Mouse (Mus musculus) liver, embryonic 14.5 days (tissue): ENCODE results near the gene Tmem220. TPM values are rescaled to one million over a fixed set of nuclear protein-coding genes. Genes with fewer than 3 reads are reported as not detected.

Experiments used
- ATAC-seq: fragments of 200-750 bp; cut with Nextera tagmentation; 2 replicates; pipeline ENCODE4 v1.8.0; 2017; ENCODE audit warnings: moderate number of reproducible peaks, mild to moderate bottlenecking, moderate library complexity; ENCODE audit not compliant: insufficient read depth
- DNase-seq, 3 experiments: peaks; one replicate each; pipeline ENCODE4 v3.0.0-alpha.2; 2012 to 2013; ENCODE audit warnings: low read depth in 3 of 3, low spot score in 3 of 3
- H3K27ac ChIP-seq: fragments of 300-500 bp; sonication (generic); 2 replicates; pipeline ENCODE4 v1.5.1; 2014; ENCODE audit warnings: moderate library complexity, mild to moderate bottlenecking, control low read depth, inconsistent platforms
- H3K27me3 ChIP-seq: fragments of 300-500 bp; sonication (generic); 2 replicates; pipeline ENCODE4 v1.6.1; 2014; ENCODE audit warnings: mild to moderate bottlenecking, low read length, moderate library complexity; ENCODE audit not compliant: control insufficient read depth, insufficient read depth
- H3K36me3 ChIP-seq: fragments of 300-500 bp; sonication (generic); replicated peaks from 2 replicates; pipeline ENCODE4 v1.6.1; 2014; ENCODE audit warnings: low read depth; ENCODE audit not compliant: control insufficient read depth, insufficient read depth
- H3K4me1 ChIP-seq, 2 experiments: fragments of 200-500 bp in 1 of 2; fragments of 300-500 bp in 1 of 2; sonication (generic) in 1 of 2; replicated peaks; 2 replicates each; pipeline ENCODE4 v1.6.1; 2012 to 2014; ENCODE audit warnings: antibody characterized with exemption in 1 of 2, inconsistent platforms in 1 of 2, low read length in 1 of 2; ENCODE audit not compliant: control insufficient read depth in 2 of 2, insufficient read depth in 2 of 2
- H3K4me2 ChIP-seq: fragments of 300-500 bp; sonication (generic); 2 replicates; pipeline ENCODE4 v1.6.1; 2014; ENCODE audit warnings: low read depth, mild to moderate bottlenecking, control low read depth, moderate library complexity
- H3K4me3 ChIP-seq, 2 experiments: fragments of 200-500 bp in 1 of 2; fragments of 300-500 bp in 1 of 2; sonication (generic) in 1 of 2; 2 replicates each; pipeline ENCODE4 v1.5.1; 2012 to 2014; ENCODE audit warnings: low read depth in 2 of 2, low read length in 2 of 2, mild to moderate bottlenecking in 2 of 2, control low read depth in 1 of 2, inconsistent platforms in 1 of 2, moderate library complexity in 1 of 2; ENCODE audit not compliant: insufficient read depth in 1 of 2
- H3K9ac ChIP-seq: fragments of 300-500 bp; sonication (generic); replicated peaks from 2 replicates; pipeline ENCODE4 v1.6.1; 2014; ENCODE audit warnings: mild to moderate bottlenecking, control low read depth, moderate library complexity
- H3K9me3 ChIP-seq: fragments of 300-500 bp; sonication (generic); 2 replicates; pipeline ENCODE4 v1.6.1; 2016; ENCODE audit warnings: low read length, mixed read lengths; ENCODE audit not compliant: control insufficient read depth
- CTCF ChIP-seq: IDR thresholded peaks from 2 replicates; pipeline ENCODE4 v1.5.1; 2016; ENCODE audit warnings: antibody characterized with exemption, low read depth, control low read depth
- EP300 ChIP-seq: IDR thresholded peaks from 2 replicates; pipeline ENCODE4 v1.6.1; 2016; ENCODE audit warnings: antibody characterized with exemption, low read depth
- WGBS: fragments of 180-500 bp; shearing (Covaris S2); extraction: QIAGEN DNeasy Blood & Tissue Kit; methylation state at CpG from one replicate; pipeline ENCODE4 v1.1.7; 2014; ENCODE audit not compliant: insufficient replicate concordance; 5-methylcytosine and 5-hydroxymethylcytosine counted together
- polyA plus RNA-seq, 2 experiments: library from polyadenylated mRNA; depleted of rRNA in 1 of 2; stranded (reverse) in 1 of 2; unstranded in 1 of 2; fragments of >200 nt; fragmentation: Nextera tagmentation in 1 of 2; extraction: Ambion mirVana in 1 of 2; gene quantifications; 2 replicates each; pipeline versions ENCODE4 v1.2.1 to v1.2.3; 2012 to 2014

Tmem220 gene
- polyA plus RNA-seq, 2 experiments = 0.88 to 1.6 TPM

DNA sequence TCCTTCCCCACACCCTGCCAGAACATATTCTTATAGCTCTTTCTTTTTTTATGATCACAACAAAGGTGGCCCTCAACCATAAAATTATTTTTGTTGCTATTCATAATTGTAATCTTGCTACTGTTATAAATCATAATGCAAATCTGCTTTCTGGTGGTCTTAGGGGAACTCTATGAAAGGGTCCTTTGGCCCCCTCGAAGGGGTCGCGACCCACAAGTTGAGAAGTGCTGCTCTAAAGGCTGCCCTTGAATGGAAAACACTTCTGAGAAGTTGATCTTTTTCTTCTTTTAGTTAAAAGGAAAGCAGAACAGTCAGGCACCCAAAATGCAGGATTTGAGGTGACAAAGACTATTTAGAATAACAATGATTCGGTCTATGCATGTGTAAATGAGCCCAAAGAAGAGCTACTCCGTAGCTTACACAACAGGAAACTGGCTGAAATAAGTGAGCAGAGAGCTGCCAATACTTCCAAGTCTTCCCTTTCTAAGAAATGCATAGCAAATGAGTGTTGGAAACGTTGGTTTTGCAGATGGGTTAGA lies 1.1 kb upstream of the Tmem220 start:
- no peak overlapping the region for H3K4me3 ChIP-seq

DNA sequence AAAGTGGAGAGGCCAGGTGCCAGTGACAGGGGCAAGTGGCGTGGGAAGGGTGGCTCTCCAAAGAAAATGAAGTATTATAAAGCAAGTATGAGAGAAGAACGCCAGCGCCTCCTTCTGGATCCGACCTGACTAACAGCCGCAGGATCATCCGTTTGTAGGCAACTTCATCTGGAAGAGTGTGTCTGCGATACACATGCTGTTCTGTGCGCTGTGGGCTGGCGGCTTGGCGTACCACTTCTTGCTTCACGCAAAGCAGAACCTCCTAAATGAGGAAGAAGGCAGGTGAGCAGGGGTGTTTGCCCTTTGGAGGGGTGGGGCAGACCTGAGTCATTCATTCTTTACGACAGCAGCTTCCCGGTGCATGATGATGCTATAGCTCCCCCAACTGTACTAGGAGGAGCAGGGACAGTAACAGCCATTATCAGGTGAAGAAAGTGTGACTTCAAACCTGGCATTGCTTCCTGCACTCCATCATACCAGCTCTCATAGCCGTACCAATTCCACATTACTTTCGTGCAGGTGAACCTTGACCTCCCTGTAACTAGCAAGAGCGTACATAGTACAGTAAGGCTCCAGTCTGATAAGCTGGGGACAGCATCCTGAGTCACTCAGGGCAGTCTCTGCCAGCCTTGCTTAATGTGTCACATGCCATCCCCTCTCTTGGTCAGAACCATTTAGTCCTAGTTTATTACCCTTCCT lies 6.1 kb downstream of the Tmem220 start:
- no peaks in the 10 kb centered on the region for H3K27me3 ChIP-seq
- H3K9me3 ChIP-seq = no peaks in the 10 kb centered on the region
- no peak overlapping the region for H3K27ac ChIP-seq
- TF ChIP-seq CTCF (peak; percentile 45), EP300 (no peak)
- no peaks in the 10 kb centered on the region for H3K36me3 ChIP-seq
- H3K4me3 ChIP-seq = no peak overlapping the region
- peaks cover 0 to 5% of the 10 kb centered on the region in 2 experiments; a peak in 2 of 4 replicates for H3K4me1 ChIP-seq
- 47% methylated on average over 16 of the region's 16 CpGs for WGBS
- no peak overlapping the region for H3K9ac ChIP-seq
- H3K4me2 ChIP-seq = no peak overlapping the region
- DNase-seq = no peak
- ATAC-seq = no peak

More for the DNA sequence above, 1.1 kb upstream of the Tmem220 start:
- 43% methylated on average over 6 of the region's 6 CpGs for whole genome bisulfite sequencing
- ATAC-seq (no peak), DNase-seq (no peak)
- peak overlapping the region; percentile 32; the same call in 1 of the 2 replicates for H3K9ac ChIP-seq
- H3K4me2 ChIP-seq = peak overlapping the region; percentile 62
- H3K4me1 ChIP-seq = peaks cover 3 to 14% of the 10 kb centered on the region in 2 experiments; a peak in 2 of 4 replicates
- no peaks in the 10 kb centered on the region for H3K27me3 ChIP-seq
- no peaks in the 10 kb centered on the region for H3K36me3 ChIP-seq
- TF ChIP-seq CTCF (no peak), EP300 (no peak)
- H3K9me3 ChIP-seq = no peaks in the 10 kb centered on the region
- H3K27ac ChIP-seq = no peak overlapping the region

DNA sequence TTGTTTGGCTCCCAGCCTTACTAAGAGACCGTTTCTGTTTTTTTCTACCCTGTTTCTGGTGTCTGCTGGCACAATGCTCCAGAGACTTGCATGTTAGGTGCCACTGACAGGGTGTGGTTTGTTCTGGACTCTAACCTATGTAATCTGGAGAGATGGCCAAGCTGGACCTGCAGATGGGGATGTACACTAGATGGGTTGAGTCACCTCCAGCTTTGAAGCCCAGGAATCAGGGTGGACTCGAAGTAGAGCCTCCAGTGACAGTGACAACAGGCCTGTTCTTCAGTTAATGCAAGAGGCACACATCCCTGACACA lies 6.6 kb downstream of the Tmem220 start:
- DNase-seq = no peak

DNA sequence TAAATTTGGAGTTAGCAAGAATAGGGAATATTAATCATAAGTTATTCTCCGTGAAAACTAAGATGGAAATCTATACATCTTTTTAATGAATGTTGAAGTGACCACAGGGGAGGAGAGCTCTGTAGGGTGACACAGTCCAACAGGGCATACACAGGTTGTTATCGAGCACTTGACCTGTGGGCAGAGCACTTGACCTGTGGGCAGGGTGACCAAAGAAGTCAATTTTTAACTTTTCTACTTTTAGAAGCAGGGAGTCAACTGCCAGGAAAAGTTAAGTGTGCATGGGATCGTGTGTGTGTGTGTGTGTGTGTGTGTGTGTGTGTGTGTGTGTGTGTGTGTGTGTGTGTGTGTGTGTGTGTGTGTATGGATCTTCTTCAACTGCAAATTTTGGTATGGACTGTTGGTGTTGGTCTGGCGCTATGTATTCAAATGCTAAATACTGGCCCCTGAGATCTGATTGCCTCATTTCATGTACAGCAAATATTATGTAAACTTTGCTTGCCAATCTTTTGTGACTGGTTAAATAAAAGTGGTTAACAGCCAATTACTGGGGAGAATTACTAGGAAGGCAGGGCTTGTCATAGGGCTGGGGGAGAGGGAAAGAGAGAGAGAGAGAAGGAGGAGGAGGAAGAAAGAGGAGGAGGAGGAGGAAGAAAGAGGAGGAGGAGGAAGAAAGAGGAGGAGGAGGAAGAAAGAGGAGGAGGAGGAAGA lies 10.0 kb downstream of the Tmem220 start:
- H3K4me1 ChIP-seq = peaks cover 0 to 5% of the 10 kb centered on the region in 2 experiments; a peak in 2 of 4 replicates
- WGBS = 52% methylated on average over 4 of the region's 4 CpGs
- ATAC-seq = peak; percentile 71; the same call in 1 of the 2 replicates
- TF ChIP-seq EP300 = no peak
- TF ChIP-seq CTCF = no peak
- H3K27me3 ChIP-seq = no peaks in the 10 kb centered on the region
- no peaks in the 10 kb centered on the region for H3K9me3 ChIP-seq
- H3K4me2 ChIP-seq = no peak overlapping the region
- H3K9ac ChIP-seq = no peak overlapping the region
- H3K4me3 ChIP-seq = no peak overlapping the region
- H3K27ac ChIP-seq = no peak overlapping the region
- H3K36me3 ChIP-seq = peaks cover 2% of the 10 kb centered on the region
- no peak for DNase-seq

More for the DNA sequence above, 6.6 kb downstream of the Tmem220 start:
- H3K27ac ChIP-seq = no peak overlapping the region
- H3K4me2 ChIP-seq = no peak overlapping the region
- peaks cover 0 to 5% of the 10 kb centered on the region in 2 experiments; a peak in 2 of 4 replicates for H3K4me1 ChIP-seq
- TF ChIP-seq EP300 (no peak), CTCF (no peak)
- ATAC-seq = no peak
- H3K9me3 ChIP-seq = no peaks in the 10 kb centered on the region
- H3K4me3 ChIP-seq = no peak overlapping the region
- H3K36me3 ChIP-seq = no peaks in the 10 kb centered on the region
- H3K27me3 ChIP-seq = no peaks in the 10 kb centered on the region
- 45% methylated on average over 2 of the region's 2 CpGs for WGBS
- H3K9ac ChIP-seq = no peak overlapping the region

DNA sequence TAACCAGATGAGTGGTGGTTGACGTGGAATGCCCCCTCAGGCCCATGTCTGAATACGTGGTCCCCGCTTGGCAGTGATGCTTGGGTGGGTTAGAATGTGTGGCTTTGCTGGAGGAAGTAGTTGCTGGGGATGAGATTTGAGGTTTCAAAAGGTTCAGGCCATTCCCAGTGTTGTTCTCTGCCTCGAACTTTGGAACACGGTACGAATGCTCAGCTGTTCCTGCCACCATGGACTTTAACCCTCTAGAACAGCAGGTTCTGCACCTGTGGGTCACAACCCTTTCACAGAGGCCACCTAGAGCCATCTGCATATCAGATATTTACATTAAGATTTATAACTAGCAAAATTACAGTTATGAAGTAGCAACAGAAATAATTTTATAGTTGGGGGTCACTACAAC lies 11.3 kb downstream of the Tmem220 start:
- DNase-seq (no peak), ATAC-seq (no peak)
- H3K27me3 ChIP-seq = no peaks in the 10 kb centered on the region
- H3K9me3 ChIP-seq = no peaks in the 10 kb centered on the region
- H3K4me3 ChIP-seq = no peak overlapping the region
- peaks cover 2% of the 10 kb centered on the region for H3K36me3 ChIP-seq
- TF ChIP-seq EP300 = no peak
- TF ChIP-seq CTCF = no peak
- WGBS = 73% methylated on average over 6 of the region's 6 CpGs
- no peak overlapping the region for H3K9ac ChIP-seq
- peaks cover 0 to 2% of the 10 kb centered on the region in 2 experiments; a peak in 1 of 4 replicates for H3K4me1 ChIP-seq
- no peak overlapping the region for H3K4me2 ChIP-seq
- H3K27ac ChIP-seq = no peak overlapping the region
